Mouse (Mus musculus) brain, embryonic 14.5 days (tissue): ENCODE results near the gene Cnn2. TPM values are rescaled to one million over a fixed set of nuclear protein-coding genes. Genes with fewer than 3 reads are reported as not detected.

Experiments used
- DNase-seq: peaks from one replicate; pipeline ENCODE4 v3.0.0-alpha.2; 2011; ENCODE audit warnings: low read depth
- CTCF ChIP-seq: fragments of 200-500 bp; IDR thresholded peaks from 2 replicates; pipeline ENCODE4 v1.5.1; 2012; ENCODE audit warnings: inconsistent platforms, mild to moderate bottlenecking, moderate library complexity, borderline replicate concordance; ENCODE audit not compliant: insufficient read depth, insufficient read length; ENCODE audit errors: extremely low read depth
- POLR2A ChIP-seq: fragments of 200-500 bp; IDR thresholded peaks from 2 replicates; pipeline ENCODE4 v1.6.1; 2012; ENCODE audit warnings: mild to moderate bottlenecking, inconsistent platforms, borderline replicate concordance; ENCODE audit not compliant: poor library complexity, insufficient read depth, insufficient read length, severe bottlenecking; ENCODE audit errors: extremely low read depth
- polyA plus RNA-seq: library from polyadenylated mRNA; depleted of rRNA; stranded (reverse); fragments of >200 nt; gene quantifications from 2 replicates; pipeline ENCODE4 v1.2.3, GENCODE M21; 2012

Cnn2 gene
- polyA plus RNA-seq, 1 experiment: 30.7 TPM

DNA sequence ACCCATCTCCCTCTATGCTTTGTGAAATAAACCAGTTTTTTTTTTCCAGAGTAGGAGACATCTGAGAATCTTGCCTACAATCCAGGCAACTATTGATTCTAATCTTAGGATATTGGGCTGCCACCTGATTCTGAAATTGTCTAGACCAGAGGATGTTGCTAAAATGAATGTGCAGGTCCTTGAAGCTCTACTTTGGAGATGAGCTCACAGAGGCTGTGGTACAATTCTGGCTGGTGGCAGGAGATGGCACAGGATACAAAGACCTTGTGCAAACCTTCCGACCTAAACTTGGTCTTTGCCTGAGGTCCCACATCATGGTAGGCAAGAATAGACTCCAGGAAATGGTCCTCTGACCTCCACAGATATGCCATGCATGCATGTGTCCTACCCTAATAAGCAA is 7.3 kb downstream of the Cnn2 start:
- no peak for DNase-seq
- TF ChIP-seq POLR2A (no peak), CTCF (no peak)

DNA sequence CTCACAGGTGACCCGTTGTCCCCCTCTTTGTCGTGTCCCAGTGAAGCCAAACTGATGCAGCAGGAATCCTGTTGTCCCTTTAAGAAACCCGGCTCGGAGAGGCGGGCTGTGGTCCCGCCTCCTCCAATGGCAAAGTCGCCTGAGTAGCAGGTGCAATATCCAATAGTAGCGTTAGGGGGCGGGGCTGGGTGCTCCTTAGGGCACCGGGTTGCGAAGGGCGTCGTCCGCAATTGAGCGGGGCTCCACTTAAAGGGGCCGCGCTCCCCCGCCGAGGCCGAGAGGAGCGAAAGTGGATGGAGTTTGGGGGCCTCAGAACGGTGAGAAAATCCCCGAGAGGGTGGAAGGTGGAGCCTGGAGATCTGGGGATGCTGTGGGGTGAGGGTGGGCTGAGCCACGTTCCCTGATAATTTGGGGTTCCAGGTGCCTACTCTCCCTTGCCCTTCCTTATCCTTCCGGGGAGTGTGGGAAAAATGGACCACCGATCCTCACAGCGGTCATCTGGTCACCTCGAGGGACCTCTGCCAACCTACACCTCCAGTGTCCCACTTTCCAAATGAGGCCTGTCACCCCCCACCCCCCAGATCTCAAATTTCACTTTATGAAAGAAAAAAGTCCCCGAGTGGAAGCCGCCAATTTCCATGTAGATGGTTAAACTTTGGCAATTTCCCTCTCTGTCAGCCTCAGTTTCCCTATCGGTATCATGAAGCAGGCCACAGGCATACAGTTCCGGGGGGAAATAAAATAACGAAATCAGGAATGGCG is 8.1 kb downstream of the Cnn2 start, which contains the start of gene Abca7:
TSS of gene Abca7 (plus strand) at position 223 of the 762 bp plus-strand sequence.
- TF ChIP-seq CTCF: no peak
- TF ChIP-seq POLR2A: no peak
- DNase-seq: peak; percentile 98

DNA sequence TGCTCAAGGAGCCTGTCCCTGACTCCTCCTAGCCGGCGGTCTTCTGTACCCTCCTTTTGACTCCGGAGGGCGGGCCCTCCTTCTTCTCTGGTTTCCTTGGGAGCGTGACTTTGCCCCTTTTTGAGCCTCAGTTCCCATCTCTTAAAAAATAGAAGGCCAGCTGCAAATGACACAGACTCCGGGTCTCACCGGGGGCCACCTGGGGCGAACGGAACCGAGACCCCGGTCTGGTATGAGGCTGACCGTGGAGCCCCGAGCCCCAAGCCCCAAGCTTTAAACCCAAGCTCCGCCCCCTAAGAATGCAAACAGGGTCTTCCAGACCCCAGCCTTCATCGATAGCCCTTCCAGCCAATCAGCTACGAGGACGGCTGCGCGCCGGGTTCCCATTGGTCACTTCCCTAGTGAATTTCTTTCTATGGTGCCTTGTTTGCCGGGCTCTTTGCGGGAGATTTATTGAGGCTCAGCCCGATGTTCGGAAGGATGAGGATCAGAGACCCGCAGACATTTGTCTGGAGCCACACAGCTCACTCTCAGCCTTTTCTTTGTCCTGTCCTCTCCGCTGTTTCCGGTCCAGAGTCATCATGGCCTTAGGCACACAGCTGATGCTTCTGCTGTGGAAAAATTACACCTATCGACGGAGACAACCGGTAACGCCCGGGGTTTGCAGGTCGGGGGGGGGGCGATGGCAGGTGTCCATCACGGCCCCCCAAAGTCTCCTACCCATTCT is 8.8 kb downstream of the Cnn2 start:
- DNase-seq: peak; percentile 96
- TF ChIP-seq CTCF (no peak), POLR2A (no peak)

DNA sequence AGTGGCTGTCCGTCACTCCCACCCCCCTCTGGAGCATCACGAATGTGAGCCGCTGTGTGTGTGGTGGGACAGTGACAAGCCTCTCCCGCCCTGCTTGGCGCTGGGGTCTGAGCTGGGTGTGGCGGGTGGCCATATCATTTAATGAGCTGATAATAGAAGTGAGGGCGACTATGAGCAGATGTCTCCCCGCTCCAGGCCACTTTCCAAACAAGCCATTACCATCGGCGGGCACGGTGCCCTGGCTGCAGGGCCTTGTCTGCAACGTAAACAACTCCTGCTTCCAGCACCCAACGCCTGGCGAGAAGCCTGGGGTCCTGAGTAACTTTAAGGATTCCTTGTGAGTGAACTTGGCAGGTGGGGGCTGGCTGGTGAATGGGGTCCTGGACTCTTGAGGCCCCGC is 9.4 kb downstream of the Cnn2 start:
- DNase-seq: peak; percentile 86
- TF ChIP-seq CTCF (no peak), POLR2A (no peak)

DNA sequence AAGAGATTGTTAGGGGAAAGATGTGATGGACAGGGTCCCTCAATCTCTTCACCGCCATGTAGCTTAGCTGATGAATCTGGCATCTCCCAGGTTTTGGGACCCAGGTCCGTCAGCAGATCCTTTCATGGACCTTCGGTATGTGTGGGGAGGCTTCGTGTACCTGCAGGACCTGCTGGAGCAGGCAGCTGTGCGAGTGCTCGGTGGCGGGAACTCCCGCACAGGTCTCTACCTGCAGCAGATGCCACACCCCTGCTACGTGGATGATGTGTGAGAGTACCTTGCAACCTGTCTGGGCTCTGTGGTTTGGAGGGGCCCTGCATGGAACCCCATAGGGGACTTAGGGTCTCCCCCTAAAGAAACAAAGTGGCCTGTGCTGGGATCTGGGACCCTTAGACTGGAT is 13.6 kb downstream of the Cnn2 start:
- DNase-seq: no peak
- no peak for TF ChIP-seq CTCF
- TF ChIP-seq POLR2A: no peak

DNA sequence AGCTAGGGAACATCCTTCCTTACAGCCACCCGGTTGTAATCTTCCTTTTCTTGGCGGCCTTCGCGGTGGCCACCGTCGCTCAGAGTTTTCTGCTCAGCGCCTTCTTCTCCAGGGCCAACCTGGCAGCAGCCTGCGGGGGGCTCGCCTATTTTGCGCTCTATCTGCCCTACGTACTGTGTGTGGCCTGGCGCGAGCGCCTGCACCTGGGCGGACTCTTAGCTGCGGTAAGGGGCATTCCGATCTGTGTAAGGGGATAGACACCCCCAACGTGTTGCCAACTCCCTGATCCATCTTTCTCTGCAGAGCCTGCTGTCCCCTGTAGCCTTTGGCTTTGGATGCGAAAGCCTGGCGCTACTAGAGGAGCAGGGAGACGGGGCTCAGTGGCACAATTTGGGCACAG is 14.4 kb downstream of the Cnn2 start:
- no peak for TF ChIP-seq POLR2A
- TF ChIP-seq CTCF: no peak
- no peak for DNase-seq

GRCm38 (mm10) chr10:80003374-80004232 is 15.2 kb downstream of the Cnn2 start:
- TF ChIP-seq POLR2A (no peak), CTCF (no peak)
- no peak for DNase-seq

GRCm38 (mm10) chr10:80004233-80004705 is 15.9 kb downstream of the Cnn2 start:
- TF ChIP-seq CTCF (no peak), POLR2A (no peak)
- DNase-seq: no peak

DNA sequence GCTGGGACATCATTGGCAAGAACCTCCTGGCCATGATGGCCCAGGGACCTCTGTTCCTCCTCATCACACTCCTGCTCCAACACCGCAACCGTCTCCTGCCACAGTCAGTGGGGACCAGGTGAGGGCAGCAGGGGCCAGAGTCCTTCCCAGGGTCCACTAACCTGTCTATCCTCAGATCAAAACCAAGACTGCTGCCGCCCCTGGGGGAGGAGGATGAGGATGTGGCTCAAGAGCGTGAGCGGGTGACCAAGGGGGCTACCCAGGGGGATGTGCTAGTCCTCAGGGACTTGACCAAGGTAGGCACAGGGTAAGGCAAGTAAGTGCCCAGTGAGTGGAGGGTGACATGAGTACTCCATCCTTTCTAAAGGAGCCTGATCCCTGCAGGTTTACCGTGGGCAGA is 23.4 kb downstream of the Cnn2 start:
- TF ChIP-seq CTCF (no peak), POLR2A (no peak)
- no peak for DNase-seq

- no peak for DNase-seq
- TF ChIP-seq CTCF: no peak
These were observed 25.2 kb downstream of the Cnn2 start for GRCm38 (mm10) chr10:80013609-80014008.

DNA sequence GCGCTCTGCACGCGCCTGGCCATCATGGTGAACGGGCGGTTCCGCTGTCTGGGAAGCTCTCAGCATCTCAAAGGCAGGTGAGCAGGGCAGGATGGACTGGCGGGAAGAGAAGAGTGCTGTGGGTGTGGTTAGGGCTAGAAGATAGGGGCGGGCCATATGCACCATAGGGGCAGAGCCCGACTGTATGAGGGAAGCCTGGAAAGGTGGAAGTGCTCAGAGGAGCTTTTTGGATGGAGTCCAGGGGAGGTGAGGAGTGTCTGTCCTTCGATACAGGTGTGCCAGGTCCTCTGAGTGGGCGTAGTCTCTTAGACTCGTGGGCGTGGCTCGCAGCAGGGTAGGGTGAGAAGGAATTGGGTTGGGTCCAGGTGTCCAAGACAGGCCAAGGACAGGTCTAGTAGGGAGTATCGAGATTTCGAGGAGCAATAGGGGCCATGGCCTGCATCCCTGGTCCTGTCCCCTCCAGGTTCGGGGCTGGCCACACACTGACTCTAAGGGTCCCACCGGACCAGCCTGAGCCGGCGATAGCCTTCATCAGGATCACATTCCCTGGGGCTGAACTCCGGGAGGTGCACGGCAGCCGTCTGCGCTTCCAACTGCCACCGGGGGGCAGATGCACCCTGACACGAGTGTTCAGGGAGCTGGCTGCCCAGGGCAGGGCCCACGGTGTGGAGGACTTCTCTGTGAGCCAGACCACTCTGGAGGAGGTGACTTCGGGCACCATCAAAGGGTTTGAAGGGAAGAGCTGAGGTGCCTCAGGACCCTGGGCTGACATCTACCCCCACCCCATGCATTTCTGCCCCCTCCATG is 26.3 kb downstream of the Cnn2 start:
- TF ChIP-seq CTCF: no peak
- no peak for TF ChIP-seq POLR2A
- no peak for DNase-seq

DNA sequence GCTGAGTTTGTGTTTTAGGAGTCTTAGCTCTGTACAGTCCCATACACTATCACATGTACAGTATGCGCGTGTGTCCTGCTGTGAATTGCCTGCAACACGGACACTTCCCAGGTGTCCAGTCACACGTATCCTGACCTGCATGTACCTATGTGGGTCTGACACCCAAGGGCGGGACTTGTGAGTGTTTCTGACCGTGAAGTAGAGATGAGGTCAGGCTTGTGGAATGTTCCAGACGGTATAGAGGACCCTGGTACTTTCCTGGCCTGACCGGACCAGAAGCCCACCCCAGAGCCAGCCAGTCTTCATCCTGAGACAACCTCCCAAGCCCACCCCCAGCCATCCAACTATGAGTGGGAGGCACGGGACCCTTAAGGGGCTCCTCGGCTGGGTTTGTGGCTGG is 27.2 kb downstream of the Cnn2 start:
- DNase-seq: no peak
- no peak for TF ChIP-seq POLR2A
- TF ChIP-seq CTCF: no peak
